Mouse (Mus musculus): ENCODE measurements around the gene Camkmt.

DNA sequence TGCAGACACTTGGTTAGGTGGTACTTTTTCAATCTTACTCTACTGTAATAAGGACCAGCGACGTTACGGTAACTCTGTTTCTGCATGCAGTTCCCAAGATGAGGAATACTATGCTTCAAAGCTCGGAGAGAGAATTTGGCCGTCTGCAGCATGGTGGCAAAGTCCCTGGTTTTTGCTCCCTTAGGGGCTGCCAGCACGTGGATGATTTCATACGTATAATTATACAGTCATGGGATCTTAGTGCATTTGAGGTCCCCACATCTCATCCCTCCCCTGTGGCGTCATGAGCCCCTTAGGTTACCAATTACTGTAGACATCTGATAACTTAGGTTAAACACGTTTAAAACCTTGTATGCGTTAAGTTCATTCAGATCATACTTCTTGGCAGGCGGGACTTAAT is 2.0 kb upstream of the Camkmt start:
- TF ChIP-seq CTCF (IDR thresholded peaks at IDR 0.05; ENCODE audit: control insufficient read depth, insufficient read depth, insufficient replicate concordance, low read depth, low read length): no peak
- TF ChIP-seq POLR2A (IDR thresholded peaks at IDR 0.05; ENCODE audit: control insufficient read depth, low read depth, low read length): no peak
